Mouse (Mus musculus): ENCODE data around the gene 1700113H08Rik. TPM values are rescaled to one million over a fixed set of nuclear protein-coding genes. Genes with fewer than 3 reads are reported as not detected.

1700113H08Rik gene
- total RNA-seq, 2 experiments from 2014 or later: not detected

DNA sequence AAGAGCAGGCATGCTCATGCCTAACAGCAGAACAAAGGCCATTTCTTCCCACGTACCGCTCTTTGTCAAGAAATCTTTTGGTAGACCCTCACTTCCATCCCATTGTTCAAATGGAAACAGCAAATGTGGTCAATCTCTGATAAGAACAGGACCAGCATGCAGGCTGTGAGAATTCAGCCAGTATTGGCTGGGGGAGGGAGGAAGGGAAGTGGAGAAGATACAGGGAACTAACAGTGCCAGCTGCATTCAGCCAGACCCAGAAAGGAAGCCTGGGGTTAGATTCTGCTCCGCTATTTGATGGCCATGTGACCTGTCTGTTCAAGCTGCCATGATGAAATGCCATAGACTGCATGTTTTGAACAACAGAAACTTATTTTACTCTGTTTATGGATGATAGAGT is 18.0 kb upstream of the 1700113H08Rik start:
- no peak for TF ChIP-seq CTCF (conservative IDR thresholded peaks at IDR 0.05)

DNA sequence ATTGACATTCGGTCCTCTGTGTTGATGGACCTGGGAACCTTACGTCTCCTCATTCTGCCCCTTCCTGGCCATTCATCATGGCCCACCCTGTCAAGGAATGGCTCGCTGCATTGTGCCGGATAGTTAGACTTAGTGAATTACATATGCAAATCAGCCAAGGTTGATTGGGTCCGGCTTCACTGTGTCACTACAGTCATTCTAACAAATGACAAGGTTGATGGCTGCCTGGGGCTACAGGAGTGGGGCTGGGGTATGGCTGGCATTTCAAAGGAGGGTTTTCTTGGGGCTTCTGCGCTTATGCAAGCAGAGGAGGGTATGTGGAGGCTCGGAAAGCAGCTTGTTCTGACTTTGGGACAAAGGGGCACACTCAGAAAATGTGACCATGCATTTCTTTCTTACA is 16.6 kb upstream of the 1700113H08Rik start:
- no peak for DNase-seq (ENCODE audit: low spot score in 2 of 2)
- no peak for TF ChIP-seq CTCF (conservative IDR thresholded peaks at IDR 0.05)
- H3K4me3 ChIP-seq: no peak overlapping the region
- H3K27ac ChIP-seq: no peak overlapping the region

More for the DNA sequence above, 18.0 kb upstream of the 1700113H08Rik start:
- Histone ChIP-seq H3K4me3 (no peak overlapping the region), H3K27ac (no peak overlapping the region)
- no peak for DNase-seq (ENCODE audit: low spot score in 2 of 2)

DNA sequence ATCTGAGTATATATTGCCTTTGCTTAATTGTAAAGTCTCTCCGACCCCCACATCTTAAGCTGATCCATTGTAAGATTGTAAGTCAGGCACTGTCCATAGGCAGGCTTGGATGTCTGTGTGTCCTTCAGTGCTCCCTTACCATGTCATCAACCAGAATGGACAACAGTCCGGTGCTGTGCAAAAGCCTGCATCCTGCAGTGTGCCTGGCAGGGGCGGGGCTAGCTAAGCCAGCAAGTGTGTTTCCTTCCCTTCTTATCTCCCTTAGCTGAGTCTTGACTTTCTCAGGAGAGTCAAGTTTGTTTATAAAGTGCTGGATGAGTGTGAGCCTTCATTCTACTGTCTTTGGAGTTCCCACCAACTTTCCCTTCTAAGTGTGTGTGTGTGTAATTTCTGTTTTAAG is 12.6 kb upstream of the 1700113H08Rik start:
- no peak for DNase-seq (ENCODE audit: low spot score in 2 of 2)
- Histone ChIP-seq H3K27ac (no peak overlapping the region), H3K4me3 (no peak overlapping the region)
- no peak for TF ChIP-seq CTCF (conservative IDR thresholded peaks at IDR 0.05)

DNA sequence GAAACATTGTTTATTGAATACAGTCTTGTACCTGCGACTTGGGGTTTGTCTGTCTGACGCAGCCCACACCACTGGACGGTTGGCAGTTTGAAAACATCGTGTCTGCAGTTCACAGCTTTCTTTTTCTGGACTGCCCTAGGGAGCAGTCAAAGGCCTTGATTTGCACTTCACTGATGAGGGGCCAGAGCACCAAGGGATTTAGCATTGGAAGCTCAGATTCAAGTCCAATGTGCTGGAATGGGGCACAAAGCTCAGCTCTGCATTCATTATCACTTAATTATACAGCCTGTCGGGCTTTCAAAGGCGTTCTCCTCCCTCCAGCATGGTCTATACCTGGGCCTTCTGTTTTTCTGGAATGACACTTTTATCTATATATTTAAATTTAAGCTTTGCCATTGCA is 11.4 kb upstream of the 1700113H08Rik start:
- DNase-seq (ENCODE audit: low spot score in 2 of 2): no peak
- TF ChIP-seq CTCF (conservative IDR thresholded peaks at IDR 0.05): no peak
- Histone ChIP-seq H3K4me3 (no peak overlapping the region), H3K27ac (no peak overlapping the region)

DNA sequence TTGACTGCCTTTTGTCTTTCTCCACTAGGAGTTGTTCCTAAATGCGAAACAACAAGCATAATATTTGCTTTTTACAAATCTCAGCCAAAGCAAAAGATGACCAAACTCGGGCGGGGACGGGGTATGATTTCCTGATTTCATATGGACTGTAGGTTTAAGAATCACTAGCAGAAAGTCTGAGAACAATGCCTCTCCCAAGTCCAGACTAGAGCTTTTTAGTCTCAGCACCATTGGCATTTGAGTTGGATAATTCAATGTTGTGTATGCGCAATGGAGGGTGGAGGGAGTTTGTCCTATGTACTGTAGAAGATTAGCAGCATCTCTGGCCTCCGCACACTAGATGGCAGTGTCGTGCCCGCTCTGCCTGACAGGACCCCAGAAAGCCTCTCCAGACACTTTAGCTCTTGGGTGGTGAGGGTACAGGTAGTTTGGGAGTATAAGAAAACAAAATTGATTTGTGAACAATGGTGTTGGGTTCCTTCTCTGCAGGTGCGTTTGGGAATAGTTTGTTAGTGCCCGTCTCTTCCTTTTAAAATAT is 10.8 kb upstream of the 1700113H08Rik start:
- peak; percentile 46 for TF ChIP-seq CTCF (conservative IDR thresholded peaks at IDR 0.05)
- Histone ChIP-seq H3K4me3 (no peak overlapping the region), H3K27ac (no peak overlapping the region)
- DNase-seq (ENCODE audit: low spot score in 2 of 2): no peak

DNA sequence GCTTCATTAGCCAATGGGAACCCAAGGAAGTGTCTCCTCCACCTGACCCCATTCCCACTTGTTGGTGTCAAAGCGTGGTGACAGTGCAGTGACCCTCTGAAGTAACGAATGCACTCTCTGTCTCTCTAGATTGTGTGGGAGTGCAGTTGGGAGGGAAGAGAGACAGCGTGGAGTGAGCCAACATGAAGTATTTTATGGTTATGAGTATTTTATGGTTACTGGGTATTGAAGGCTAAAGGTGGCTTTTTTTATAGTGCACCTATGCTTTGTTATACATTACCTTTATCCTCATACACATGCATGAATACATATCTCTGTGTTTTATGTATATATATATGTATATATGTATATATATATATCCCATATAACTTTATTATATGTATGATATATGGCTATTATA is 8.7 kb upstream of the 1700113H08Rik start:
- no peak for TF ChIP-seq CTCF (conservative IDR thresholded peaks at IDR 0.05)
- Histone ChIP-seq H3K27ac (no peak overlapping the region), H3K4me3 (no peak overlapping the region)
- DNase-seq (ENCODE audit: low spot score in 2 of 2): no peak

DNA sequence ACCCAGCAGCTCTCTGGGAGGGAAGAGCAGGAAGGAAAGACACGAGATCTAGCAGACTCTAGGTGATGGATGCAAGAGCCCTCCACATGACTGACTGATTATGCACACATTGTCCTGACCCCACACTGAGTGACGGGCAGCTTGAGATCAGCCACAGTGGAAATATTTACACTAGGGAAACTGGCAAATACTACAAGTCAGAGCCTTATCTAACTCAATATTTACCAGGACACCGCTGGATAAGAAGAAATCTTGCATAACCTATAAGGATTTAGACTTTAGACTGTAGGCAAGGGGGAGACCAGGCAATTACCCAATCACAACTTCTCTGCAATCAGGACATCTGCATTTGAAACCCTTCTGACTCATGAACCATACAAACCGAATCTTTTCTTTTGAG is 6.1 kb upstream of the 1700113H08Rik start:
- Histone ChIP-seq H3K27ac (no peak overlapping the region), H3K4me3 (no peak overlapping the region)
- DNase-seq (ENCODE audit: low spot score in 2 of 2): no peak
- TF ChIP-seq CTCF (conservative IDR thresholded peaks at IDR 0.05): no peak

DNA sequence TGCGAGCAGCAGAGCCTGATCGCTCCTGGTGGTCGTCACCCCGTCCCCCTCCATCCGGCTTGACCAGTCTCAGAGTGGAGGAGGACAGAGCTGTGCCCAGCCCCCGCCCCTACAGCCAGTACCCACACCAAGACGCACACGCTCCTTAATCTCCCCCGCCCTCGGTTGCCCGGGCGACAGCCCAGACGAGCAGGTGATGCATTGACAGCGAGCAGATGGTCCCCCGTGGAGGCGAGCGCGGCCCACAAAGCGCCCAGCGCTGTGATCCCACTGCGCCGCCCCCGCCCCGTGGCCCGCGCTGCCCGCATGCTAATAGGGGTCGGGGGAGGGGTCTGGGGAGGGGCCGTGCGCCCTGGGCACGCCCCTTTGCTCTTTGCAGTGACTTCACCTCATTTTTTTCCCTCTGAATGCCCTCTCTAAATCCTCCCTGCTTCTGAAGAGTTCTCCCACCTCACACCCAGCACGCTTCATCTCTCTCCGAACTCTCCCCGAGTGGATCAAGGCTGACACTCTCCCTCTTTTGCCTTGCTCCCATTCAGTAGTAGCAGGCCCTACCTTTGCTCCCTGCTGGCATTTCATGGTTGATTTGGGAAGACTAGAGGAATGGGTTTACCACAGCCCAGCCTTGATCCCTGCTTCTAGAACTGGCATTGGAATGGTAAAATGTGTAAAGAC is 543 bp downstream of the 1700113H08Rik start:
- peak overlapping the region; percentile 44 for H3K4me3 ChIP-seq
- DNase-seq (ENCODE audit: low spot score in 2 of 2): peak; percentile 75 to 81
- TF ChIP-seq CTCF (conservative IDR thresholded peaks at IDR 0.05): no peak
- H3K27ac ChIP-seq: peak overlapping the region; percentile 93

DNA sequence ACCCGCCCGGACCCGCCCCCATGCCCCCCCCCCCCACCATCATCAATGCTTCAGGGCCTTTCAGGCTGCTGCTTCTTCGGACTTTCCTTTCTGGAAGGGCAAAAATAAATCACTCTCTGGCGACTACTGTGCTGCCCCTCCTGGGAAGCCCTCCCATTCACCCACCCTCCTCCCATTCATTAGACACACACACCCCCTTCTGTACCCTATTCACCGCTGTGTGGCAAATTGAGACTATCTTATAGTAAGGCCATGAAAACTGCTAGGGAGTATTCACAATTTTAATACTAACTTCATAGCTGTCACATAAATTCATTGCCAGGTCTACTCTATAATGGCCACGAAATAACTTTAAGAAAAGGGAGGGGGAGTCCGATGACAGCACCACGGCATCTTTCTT is 1.1 kb downstream of the 1700113H08Rik start:
- no peak for TF ChIP-seq CTCF (conservative IDR thresholded peaks at IDR 0.05)
- Histone ChIP-seq H3K4me3 (no peak overlapping the region), H3K27ac (peak overlapping the region; percentile 93; the same call in 1 of the 2 replicates)
- no peak for DNase-seq (ENCODE audit: low spot score in 2 of 2)

DNA sequence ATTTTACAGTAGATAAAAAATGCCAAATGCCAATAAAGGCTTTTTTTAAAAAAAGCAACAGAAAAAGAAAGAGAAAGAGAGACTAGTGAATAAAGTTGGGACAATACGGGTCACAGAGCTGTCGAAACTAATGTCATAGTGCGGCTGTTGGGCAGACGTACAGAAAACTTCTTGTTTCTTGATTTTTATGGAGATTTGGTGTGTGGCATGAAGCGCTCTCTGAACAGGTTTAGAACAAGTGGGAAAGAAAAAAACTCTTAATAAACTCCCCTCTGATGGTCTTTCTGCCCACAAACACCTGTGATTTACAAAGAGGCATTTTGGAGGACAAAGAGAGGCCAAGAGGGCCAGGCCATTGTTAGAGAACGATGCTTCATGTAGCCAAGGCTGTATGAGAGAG is 1.6 kb downstream of the 1700113H08Rik start:
- Histone ChIP-seq H3K4me3 (no peak overlapping the region), H3K27ac (no peak overlapping the region)
- DNase-seq (ENCODE audit: low spot score in 2 of 2): no peak
- no peak for TF ChIP-seq CTCF (conservative IDR thresholded peaks at IDR 0.05)

DNA sequence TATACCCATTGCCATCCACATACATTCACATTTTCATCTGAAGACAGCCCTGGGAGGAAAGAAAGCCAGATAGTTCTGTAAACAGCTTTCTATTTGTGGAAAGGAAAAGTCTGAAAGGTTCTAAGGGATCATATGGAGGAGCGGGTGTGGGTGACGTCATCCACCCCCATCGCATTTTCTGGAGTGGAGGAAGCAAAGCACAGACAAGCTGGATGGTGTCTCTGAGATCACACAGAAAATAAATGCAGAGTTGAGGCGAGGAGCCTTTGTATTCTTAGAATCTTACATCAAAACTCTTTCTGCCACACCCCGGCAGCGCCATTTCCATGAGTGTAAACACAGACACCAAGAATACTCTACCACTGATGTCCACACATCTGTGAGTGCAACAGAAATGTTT is 26.4 kb downstream of the 1700113H08Rik start:
- TF ChIP-seq CTCF (conservative IDR thresholded peaks at IDR 0.05): no peak
- DNase-seq (ENCODE audit: low spot score in 2 of 2): peak; percentile 66 to 68
- Histone ChIP-seq H3K27ac (no peak overlapping the region), H3K4me3 (no peak overlapping the region)

DNA sequence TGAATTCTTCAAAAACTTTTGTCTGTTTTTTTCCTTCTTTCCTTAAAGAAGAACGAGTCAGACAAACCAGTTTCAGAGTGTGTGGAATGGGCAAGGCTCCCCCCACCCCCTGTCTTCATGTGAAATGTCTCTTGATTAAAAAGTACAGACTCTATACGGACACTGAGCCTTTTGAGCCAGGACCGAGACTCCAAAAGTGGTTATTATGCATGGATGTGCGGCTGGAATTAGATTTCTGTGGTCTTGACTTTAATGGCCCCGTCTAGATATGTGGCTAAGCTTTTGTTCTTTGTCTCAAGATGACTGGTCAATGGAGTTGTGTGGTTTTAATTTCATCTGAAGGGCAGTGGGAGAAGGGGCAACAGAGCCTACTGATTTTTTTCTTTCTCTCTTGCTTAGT is 29.8 kb downstream of the 1700113H08Rik start:
- Histone ChIP-seq H3K27ac (no peak overlapping the region), H3K4me3 (no peak overlapping the region)
- TF ChIP-seq CTCF (conservative IDR thresholded peaks at IDR 0.05): no peak
- DNase-seq (ENCODE audit: low spot score in 2 of 2): no peak

DNA sequence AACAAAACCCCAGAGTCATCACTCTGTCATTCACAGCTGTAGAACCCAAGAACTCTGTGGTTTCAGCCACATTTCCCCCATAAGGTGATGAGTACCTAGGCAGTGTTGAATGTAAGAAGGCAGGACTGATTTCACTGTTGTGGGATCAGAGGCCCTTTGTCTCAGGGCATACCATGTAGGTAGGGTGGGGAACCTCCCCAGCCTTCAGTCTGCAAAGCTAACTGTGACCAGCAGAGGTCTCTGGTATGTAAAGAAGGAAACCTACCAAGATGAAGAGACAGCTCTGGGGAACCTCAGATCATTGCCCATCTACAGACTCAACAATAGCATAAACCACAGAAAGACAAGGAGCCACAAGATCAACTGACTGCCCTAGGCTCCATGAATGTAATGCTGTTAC is 36.4 kb downstream of the 1700113H08Rik start:
- Histone ChIP-seq H3K4me3 (no peak overlapping the region), H3K27ac (no peak overlapping the region)
- peak in 1 of 2 experiments; percentile 55 for DNase-seq (ENCODE audit: low spot score in 2 of 2)
- peak; percentile 83 for TF ChIP-seq CTCF (conservative IDR thresholded peaks at IDR 0.05)

DNA sequence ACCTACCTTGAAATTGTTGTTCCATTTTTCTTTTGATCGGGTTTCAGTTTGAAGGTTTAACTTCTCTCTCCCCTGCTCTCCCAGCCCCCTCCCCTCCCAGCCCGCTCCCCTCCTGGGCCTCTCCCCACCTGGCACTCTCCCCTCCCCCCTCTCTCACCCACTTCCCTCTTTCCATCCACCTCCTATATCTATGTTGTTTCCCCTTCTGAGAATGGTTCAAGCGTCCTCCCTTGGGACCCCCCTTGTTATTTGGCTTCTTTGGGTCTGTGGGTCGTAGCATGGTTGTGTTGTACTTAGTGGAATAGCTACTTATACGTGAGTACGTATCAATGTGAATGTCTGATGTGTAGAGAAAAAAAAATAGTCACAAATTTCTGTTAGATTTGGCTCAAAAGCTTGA is 40.9 kb downstream of the 1700113H08Rik start:
- no peak for DNase-seq (ENCODE audit: low spot score in 2 of 2)
- no peak overlapping the region for H3K4me3 ChIP-seq
- TF ChIP-seq CTCF (conservative IDR thresholded peaks at IDR 0.05): no peak
- no peak overlapping the region for H3K27ac ChIP-seq
